Mouse (Mus musculus) forebrain, embryonic 16.5 days (tissue): ENCODE results near the gene M1ap. TPM values are rescaled to one million over a fixed set of nuclear protein-coding genes. Genes with fewer than 3 reads are reported as not detected.

ENCODE experiments used
- ATAC-seq: fragments of 200-750 bp; cut with Nextera tagmentation; 2 replicates; pipeline ENCODE4 v1.8.0; 2017; ENCODE audit warnings: mild to moderate bottlenecking, moderate library complexity
- H3K27ac ChIP-seq: fragments of 300-500 bp; sonication (generic); 2 replicates; pipeline ENCODE4 v1.5.1; 2014; ENCODE audit warnings: low read length, control low read depth
- H3K27me3 ChIP-seq: fragments of 300-500 bp; sonication (generic); replicated peaks from 2 replicates; pipeline ENCODE4 v1.6.1; 2014; ENCODE audit warnings: low read length; ENCODE audit not compliant: control insufficient read depth, insufficient read depth
- H3K36me3 ChIP-seq: fragments of 300-500 bp; sonication (generic); 2 replicates; pipeline ENCODE4 v1.6.1; 2014; ENCODE audit not compliant: control insufficient read depth, insufficient read depth
- H3K4me1 ChIP-seq: fragments of 300-500 bp; sonication (generic); replicated peaks from 2 replicates; pipeline ENCODE4 v1.6.1; 2014; ENCODE audit warnings: low read length; ENCODE audit not compliant: control insufficient read depth, insufficient read depth
- H3K4me2 ChIP-seq: fragments of 300-500 bp; sonication (generic); 2 replicates; pipeline ENCODE4 v1.6.1; 2014; ENCODE audit warnings: mild to moderate bottlenecking, low read length, control low read depth
- H3K4me3 ChIP-seq: fragments of 300-500 bp; sonication (generic); replicated peaks from 2 replicates; pipeline ENCODE4 v1.5.1; 2014; ENCODE audit warnings: mild to moderate bottlenecking, low read length, control low read depth
- H3K9ac ChIP-seq: fragments of 300-500 bp; sonication (generic); replicated peaks from 2 replicates; pipeline ENCODE4 v1.6.1; 2014; ENCODE audit warnings: low read depth, low read length, control low read depth
- H3K9me3 ChIP-seq: fragments of 300-500 bp; sonication (generic); 2 replicates; pipeline ENCODE4 v1.6.1; 2016; ENCODE audit warnings: low read length; ENCODE audit not compliant: control insufficient read depth
- WGBS: fragments of 180-500 bp; shearing (Covaris S2); extraction: QIAGEN DNeasy Blood & Tissue Kit; methylation state at CpG from one replicate; pipeline ENCODE4 v1.1.7; 2014; 5-methylcytosine and 5-hydroxymethylcytosine counted together
- polyA plus RNA-seq: library from polyadenylated mRNA; unstranded; fragments of >200 nt; fragmentation: Nextera tagmentation; extraction: Ambion mirVana; gene quantifications from 2 replicates; pipeline ENCODE4 v1.2.1, GENCODE M21; 2015

M1ap gene
- polyA plus RNA-seq, 1 experiment from 2014 or later = not detected

GRCm38 (mm10) chr6:83023786-83024185 lies 77.1 kb downstream of the M1ap start:
- H3K4me3 ChIP-seq = no peak overlapping the region
- H3K9me3 ChIP-seq = no peaks in the 10 kb centered on the region
- no peaks in the 10 kb centered on the region for H3K27me3 ChIP-seq
- WGBS = 91% methylated on average over 2 of the region's 2 CpGs
- H3K4me2 ChIP-seq = no peak overlapping the region
- no peaks in the 10 kb centered on the region for H3K4me1 ChIP-seq
- no peak overlapping the region for H3K27ac ChIP-seq
- no peaks in the 10 kb centered on the region for H3K36me3 ChIP-seq
- ATAC-seq = no peak
- no peak overlapping the region for H3K9ac ChIP-seq

DNA sequence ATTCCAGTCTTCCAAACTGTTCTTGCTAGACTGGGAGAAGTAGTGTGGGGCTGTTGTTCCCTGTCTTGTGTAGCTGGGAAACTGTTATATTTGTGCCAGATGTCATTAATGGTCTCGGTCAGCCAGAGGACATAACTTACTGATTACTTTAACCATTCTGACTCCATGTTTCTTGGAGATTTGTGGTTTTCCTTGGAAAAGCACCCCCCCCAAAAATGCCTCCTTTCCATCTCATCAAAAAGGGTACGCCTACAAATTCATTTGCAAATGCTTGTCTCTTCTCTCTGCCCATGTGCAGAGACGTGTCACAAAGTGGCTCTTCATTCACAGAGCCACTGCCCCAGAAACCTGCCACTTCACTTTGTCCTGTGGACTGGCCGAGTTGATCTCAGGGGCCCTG lies 77.7 kb downstream of the M1ap start:
- no peak overlapping the region for H3K27ac ChIP-seq
- no peaks in the 10 kb centered on the region for H3K36me3 ChIP-seq
- ATAC-seq = no peak
- WGBS = 71% methylated on average over 4 of the region's 4 CpGs
- no peak overlapping the region for H3K9ac ChIP-seq
- H3K4me3 ChIP-seq = no peak overlapping the region
- no peaks in the 10 kb centered on the region for H3K27me3 ChIP-seq
- no peak overlapping the region for H3K4me2 ChIP-seq
- no peaks in the 10 kb centered on the region for H3K9me3 ChIP-seq
- no peaks in the 10 kb centered on the region for H3K4me1 ChIP-seq

- peaks cover 4% of the 10 kb centered on the region; the same call in 1 of the 2 replicates for H3K27me3 ChIP-seq
- no peak overlapping the region for H3K4me2 ChIP-seq
- WGBS = 100% methylated on average over 4 of the region's 4 CpGs
- no peaks in the 10 kb centered on the region for H3K36me3 ChIP-seq
- H3K4me1 ChIP-seq = no peaks in the 10 kb centered on the region
- H3K9me3 ChIP-seq = no peaks in the 10 kb centered on the region
- H3K27ac ChIP-seq = no peak overlapping the region
- no peak overlapping the region for H3K9ac ChIP-seq
- H3K4me3 ChIP-seq = no peak overlapping the region
- ATAC-seq = no peak
These were observed 78.5 kb downstream of the M1ap start for GRCm38 (mm10) chr6:83025221-83025620.

GRCm38 (mm10) chr6:83027293-83027692 lies 80.6 kb downstream of the M1ap start:
- no peak overlapping the region for H3K4me3 ChIP-seq
- no peaks in the 10 kb centered on the region for H3K36me3 ChIP-seq
- H3K27ac ChIP-seq = no peak overlapping the region
- no peaks in the 10 kb centered on the region for H3K9me3 ChIP-seq
- H3K27me3 ChIP-seq = peaks cover 12% of the 10 kb centered on the region
- H3K4me1 ChIP-seq = peaks cover under 1% of the 10 kb centered on the region
- no peak overlapping the region for H3K4me2 ChIP-seq
- no peak for ATAC-seq
- 69% methylated on average over 8 of the region's 8 CpGs for WGBS
- H3K9ac ChIP-seq = no peak overlapping the region

GRCm38 (mm10) chr6:83027706-83028105 lies 81.0 kb downstream of the M1ap start:
- Histone ChIP-seq H3K27me3 (peaks cover 15% of the 10 kb centered on the region), H3K9ac (no peak overlapping the region), H3K4me3 (no peak overlapping the region), H3K27ac (no peak overlapping the region), H3K4me1 (peaks cover 4% of the 10 kb centered on the region), H3K9me3 (no peaks in the 10 kb centered on the region), H3K4me2 (no peak overlapping the region), H3K36me3 (no peaks in the 10 kb centered on the region)
- 52% methylated on average over 7 of the region's 9 CpGs for WGBS
- no peak for ATAC-seq

DNA sequence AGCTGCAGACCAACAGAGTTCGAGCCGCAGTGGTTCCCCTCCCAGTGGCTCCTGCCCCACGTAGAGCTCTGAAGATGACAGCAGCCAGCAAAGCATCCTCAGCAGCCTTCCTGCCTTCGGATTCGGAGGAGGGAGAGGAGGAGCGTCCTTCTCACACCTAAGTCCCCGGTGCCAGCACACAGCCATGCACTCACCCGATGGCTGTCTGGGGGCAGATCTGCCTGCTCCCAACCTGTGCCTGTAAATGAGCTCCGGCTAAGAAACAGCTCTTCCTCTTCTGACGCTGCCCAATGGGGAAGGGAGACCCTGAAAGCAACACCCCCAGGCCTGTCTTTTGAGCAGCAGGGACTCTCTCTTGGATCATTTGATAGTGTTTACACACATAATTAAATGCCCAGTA lies 83.1 kb downstream of the M1ap start:
- Histone ChIP-seq H3K9me3 (no peaks in the 10 kb centered on the region), H3K9ac (no peak overlapping the region), H3K4me3 (no peak overlapping the region), H3K36me3 (no peaks in the 10 kb centered on the region), H3K27me3 (peaks cover 20% of the 10 kb centered on the region), H3K4me1 (peaks cover 20% of the 10 kb centered on the region), H3K27ac (no peak overlapping the region), H3K4me2 (no peak overlapping the region)
- 20% methylated on average over 10 of the region's 10 CpGs for WGBS
- ATAC-seq = no peak

- H3K4me1 ChIP-seq = peaks cover 20% of the 10 kb centered on the region
- ATAC-seq = no peak
- WGBS = 51% methylated on average over 7 of the region's 7 CpGs
These were observed 84.4 kb downstream of the M1ap start for GRCm38 (mm10) chr6:83031111-83031510.

DNA sequence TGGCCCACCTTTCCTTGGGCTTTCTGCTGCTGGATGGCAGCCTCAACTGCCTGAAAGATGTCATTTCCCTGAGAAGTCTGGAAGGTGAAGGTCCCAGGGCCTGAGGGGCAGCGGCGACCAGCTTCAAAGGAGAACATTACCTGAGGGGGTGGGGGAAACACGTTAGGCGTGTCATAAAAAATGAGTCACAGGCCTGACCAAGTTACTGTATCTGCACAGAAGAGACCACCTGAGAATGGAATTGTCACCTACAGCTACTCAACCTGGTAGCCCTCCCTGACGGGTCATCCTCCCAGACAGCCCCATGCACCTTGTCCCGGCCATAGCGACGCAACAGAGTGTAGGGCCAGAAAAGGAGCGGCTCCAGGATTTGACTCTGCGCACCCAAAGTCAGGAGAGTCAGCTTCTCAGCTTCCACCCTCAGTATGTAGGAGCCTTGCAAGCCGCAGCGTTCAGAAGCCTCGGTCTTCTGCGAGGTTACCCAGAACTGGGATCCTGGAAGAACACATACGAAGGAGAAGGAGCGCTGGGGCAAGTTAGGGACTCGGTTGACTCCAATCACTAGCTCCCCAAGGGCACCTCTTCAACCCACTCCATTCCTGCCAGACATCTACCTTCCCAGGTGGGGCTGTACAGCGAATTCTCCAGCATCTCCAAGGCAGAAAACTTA lies 85.4 kb downstream of the M1ap start:
- H3K9ac ChIP-seq = no peak overlapping the region; the same call in 1 of the 2 replicates
- peak overlapping the region; percentile 45 for H3K4me3 ChIP-seq
- H3K9me3 ChIP-seq = no peaks in the 10 kb centered on the region
- peak overlapping the region; percentile 61 for H3K4me2 ChIP-seq
- H3K27me3 ChIP-seq = peaks cover 20% of the 10 kb centered on the region
- no peak overlapping the region for H3K27ac ChIP-seq
- no peaks in the 10 kb centered on the region for H3K36me3 ChIP-seq
- peaks cover 20% of the 10 kb centered on the region for H3K4me1 ChIP-seq
- no peak for ATAC-seq
- 24% methylated on average over 18 of the region's 18 CpGs for WGBS

More at GRCm38 (mm10) chr6:83031111-83031510, 84.4 kb downstream of the M1ap start:
- Histone ChIP-seq H3K27ac (no peak overlapping the region), H3K4me2 (no peak overlapping the region), H3K9me3 (no peaks in the 10 kb centered on the region), H3K36me3 (no peaks in the 10 kb centered on the region), H3K27me3 (peaks cover 20% of the 10 kb centered on the region), H3K4me3 (no peak overlapping the region), H3K9ac (no peak overlapping the region)

- Histone ChIP-seq H3K4me3 (peak overlapping the region; percentile 45), H3K9ac (peak overlapping the region; percentile 27), H3K4me1 (peaks cover 20% of the 10 kb centered on the region), H3K4me2 (peak overlapping the region; percentile 61), H3K9me3 (no peaks in the 10 kb centered on the region), H3K27me3 (peaks cover 20% of the 10 kb centered on the region), H3K36me3 (no peaks in the 10 kb centered on the region), H3K27ac (no peak overlapping the region)
- peak; percentile 46 for ATAC-seq
- under 1% methylated on average over 31 of the region's 31 CpGs for WGBS
These were observed 86.1 kb downstream of the M1ap start for GRCm38 (mm10) chr6:83032769-83033191.
